Mouse (Mus musculus): Measurements from ENCODE around the gene Gtpbp2. TPM values are rescaled to one million over a fixed set of nuclear protein-coding genes. Genes with fewer than 3 reads are reported as not detected.

Gtpbp2 gene
- total RNA-seq (2015) (29.3 and 30.2 TPM in 2 replicates), total RNA-seq (2017) (47.9 and 49.6 TPM in 2 replicates)

GRCm38 (mm10) chr17:46160686-46161085 lies at the start of gene Gtpbp2:
Gtpbp2 (plus strand) TSS chr17:46161032.
- peak; percentile 88 for ATAC-seq (ENCODE audit: poor library complexity, severe bottlenecking)

GRCm38 (mm10) chr17:46115489-46115888 lies 45.3 kb upstream of the Gtpbp2 start:
- ATAC-seq (ENCODE audit: poor library complexity, severe bottlenecking), result no peak

DNA sequence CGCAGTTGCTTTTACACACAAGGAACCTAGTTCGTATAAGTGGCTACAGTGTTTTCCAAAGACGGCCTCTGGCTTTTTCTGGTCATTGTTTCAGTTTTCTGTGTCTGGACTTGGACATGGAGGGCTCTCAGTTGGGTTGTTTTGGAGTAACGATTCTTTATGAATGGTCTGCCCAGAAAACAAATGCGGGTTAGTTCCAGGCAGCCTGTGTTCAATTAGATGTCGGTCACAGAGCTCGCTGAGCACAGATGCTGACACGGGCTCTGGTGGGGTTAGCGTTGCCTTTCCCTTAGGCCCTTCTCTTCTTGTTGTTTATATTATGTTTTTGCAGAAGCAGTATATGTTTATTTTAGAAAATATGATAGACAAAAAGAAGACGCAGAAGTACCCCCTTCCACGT lies 44.7 kb upstream of the Gtpbp2 start:
- ATAC-seq (ENCODE audit: poor library complexity, severe bottlenecking), result no peak

- no peak for ATAC-seq (ENCODE audit: poor library complexity, severe bottlenecking)
Measured at GRCm38 (mm10) chr17:46116881-46117280, 44.0 kb upstream of the Gtpbp2 start.

DNA sequence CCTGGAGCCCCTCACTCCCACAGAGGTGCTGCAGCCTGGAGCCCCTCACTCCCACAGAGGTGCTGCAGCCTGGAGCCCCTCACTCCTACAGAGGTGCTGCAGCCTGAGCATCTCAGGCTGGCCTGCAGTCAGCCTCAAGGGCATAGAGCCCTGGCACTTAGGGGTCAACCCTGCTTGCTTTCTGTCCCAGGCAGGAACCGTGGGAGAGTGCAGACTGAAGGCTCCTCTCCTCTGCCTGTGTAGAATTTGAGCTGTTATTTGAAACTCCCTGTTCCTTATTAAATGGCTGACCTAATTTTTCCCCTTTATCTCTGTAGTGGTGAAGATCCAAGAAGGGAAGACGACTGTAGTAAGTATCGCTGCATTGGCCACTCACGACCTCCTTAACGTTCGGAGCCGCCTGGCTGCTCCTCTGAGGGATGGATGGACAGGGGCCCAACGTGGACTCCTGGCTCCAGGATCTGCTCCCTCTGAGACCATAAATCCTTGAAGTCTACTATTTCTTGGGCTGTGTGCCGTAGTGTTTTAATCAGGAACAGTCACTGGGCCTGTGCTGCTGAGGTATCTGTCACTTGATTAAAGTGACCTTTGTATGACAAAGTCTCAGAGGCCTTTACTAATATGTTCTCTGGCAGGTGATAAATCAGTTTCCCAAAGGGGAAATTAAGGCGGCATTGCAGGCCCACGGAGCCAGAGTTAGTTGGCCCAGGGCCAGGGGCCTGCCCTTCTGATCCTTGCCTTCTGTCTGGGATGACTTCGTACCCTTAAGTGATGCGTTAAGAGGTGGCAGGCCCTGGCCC lies 43.0 kb upstream of the Gtpbp2 start:
- no peak for ATAC-seq (ENCODE audit: poor library complexity, severe bottlenecking)

DNA sequence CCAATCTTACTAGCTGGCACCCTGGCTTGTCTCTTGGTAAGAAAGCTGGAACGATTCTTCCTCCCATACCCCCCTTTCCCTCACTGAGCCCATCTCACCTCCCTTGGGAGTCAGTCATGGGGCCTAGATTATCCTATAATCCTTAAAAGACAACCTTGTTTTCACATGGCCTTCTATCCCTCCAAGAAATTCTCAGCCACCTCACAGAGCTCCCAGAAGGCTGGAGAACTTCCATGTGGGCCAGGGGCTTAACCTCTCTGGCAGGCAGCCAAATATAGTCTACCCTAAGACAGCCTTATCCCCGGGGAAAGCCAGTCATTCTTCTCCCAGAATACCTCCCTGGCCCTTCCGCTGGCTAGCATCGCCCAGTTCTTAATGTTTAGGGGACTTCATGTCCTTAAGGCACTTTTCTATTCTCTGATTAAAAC lies 42.4 kb upstream of the Gtpbp2 start:
- ATAC-seq (ENCODE audit: poor library complexity, severe bottlenecking), result no peak

DNA sequence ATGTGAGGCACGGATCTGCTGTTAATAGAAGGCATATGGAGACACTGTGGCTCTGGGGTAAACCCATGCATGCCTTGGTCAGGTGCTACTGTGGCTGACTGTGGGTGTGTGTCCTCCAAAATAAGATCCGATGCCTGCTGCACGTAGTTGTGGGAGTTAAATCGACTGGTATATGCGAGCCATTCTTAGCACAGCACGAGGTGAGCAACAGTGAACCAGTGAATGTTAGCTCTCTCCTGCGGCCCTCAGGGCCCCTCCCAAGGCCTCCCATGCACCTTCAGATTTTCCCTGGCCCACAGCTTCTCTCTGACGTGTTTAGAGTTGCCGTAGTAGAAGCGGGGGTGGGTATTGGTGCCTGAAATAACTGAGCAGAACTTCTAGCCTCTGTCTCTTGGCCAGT lies 41.2 kb upstream of the Gtpbp2 start:
- ATAC-seq (ENCODE audit: poor library complexity, severe bottlenecking), result no peak

DNA sequence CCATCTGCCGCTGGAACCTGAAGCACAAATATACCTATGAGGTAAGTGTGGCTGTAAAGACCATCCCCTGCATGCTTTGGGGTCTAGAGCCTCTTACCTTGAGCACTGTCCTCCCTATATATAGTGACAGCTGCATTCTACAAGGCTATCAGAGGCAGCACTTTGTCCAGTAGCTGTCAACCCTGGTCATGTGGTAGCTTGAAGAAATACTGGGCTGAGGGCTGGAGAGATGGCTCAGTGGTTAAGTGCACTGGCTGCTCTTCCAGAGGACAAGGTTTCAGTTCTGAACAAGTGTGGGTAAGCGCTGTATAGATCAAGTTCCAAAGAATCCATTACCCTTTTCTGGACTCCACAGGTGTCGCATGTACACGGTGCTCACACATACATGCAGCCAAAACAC lies 38.0 kb upstream of the Gtpbp2 start:
- ATAC-seq (ENCODE audit: poor library complexity, severe bottlenecking), result no peak

- no peak for ATAC-seq (ENCODE audit: poor library complexity, severe bottlenecking)
Measured at GRCm38 (mm10) chr17:46123285-46123684, 37.5 kb upstream of the Gtpbp2 start.

- no peak for ATAC-seq (ENCODE audit: poor library complexity, severe bottlenecking)
Measured at GRCm38 (mm10) chr17:46123953-46124700, 36.7 kb upstream of the Gtpbp2 start.

- no peak for ATAC-seq (ENCODE audit: poor library complexity, severe bottlenecking)
Measured at GRCm38 (mm10) chr17:46126608-46127007, 34.2 kb upstream of the Gtpbp2 start.

- no peak for ATAC-seq (ENCODE audit: poor library complexity, severe bottlenecking)
Measured at GRCm38 (mm10) chr17:46127814-46128493, 32.9 kb upstream of the Gtpbp2 start.

- no peak for ATAC-seq (ENCODE audit: poor library complexity, severe bottlenecking)
Measured at GRCm38 (mm10) chr17:46129741-46130498, 30.9 kb upstream of the Gtpbp2 start.

DNA sequence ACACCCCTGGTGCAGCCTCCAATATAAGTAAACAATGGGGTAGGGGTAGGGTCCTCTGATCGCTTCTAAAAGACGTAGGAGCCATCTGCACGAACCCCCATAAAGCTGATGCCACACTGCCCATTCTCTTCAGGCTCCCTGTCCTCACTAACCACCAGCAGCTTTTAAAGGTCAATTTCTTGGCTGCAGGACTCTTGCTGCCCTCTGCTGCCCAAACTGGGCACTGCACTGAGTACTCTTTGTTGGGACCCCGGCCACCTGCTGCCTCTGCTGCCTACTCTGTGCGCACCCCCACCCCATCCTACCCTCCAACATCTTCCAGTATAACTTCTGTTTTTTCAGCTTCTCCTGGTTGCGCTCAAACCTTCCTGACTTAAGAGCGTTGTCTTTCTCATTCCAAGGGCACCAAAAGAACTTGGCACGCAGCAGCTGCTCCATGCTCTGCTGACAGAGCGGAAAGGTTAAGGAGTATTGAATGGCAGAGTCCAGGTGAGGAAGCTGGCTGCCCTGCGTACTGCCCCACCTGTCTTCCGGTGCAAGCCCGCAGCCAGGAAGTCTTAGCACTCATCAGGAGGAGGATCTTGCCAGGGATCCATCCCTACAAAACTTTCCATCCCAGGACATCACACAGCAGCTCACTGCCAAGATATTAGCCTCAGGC lies 28.6 kb upstream of the Gtpbp2 start:
- peak; percentile 90 for ATAC-seq (ENCODE audit: poor library complexity, severe bottlenecking)

- no peak for ATAC-seq (ENCODE audit: poor library complexity, severe bottlenecking)
Measured at GRCm38 (mm10) chr17:46132862-46133261, 28.0 kb upstream of the Gtpbp2 start.

DNA sequence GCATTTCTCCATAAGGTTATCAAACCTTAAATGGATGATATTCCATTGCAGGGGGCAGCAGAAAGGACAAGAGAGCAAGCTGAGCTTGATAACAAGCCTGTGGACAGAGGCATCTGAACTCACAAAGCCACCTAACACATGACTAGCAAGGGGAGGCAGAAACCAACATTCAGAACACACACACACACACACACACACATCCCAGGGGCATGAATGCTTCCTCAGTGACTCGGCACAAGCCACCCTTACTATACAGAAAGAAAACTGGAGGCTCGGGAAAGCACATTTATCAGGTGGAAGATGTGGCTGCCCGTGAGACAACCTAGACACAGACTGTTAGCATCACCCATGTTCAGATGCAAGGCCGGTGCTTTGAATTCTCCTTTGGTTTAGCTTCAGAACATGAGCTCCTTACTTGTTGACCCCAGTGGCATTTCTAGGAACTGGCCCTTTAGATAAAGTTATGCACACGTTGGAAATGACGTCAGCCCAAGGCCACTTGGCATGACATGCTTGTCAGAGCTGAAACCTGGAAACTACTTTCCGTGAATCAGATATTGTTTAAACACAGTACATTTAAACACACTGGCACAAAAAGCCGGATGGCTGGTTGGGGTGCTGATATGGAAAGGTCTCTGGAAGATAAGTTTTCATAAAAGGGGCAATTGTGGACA lies 22.1 kb upstream of the Gtpbp2 start:
- no peak for ATAC-seq (ENCODE audit: poor library complexity, severe bottlenecking)

DNA sequence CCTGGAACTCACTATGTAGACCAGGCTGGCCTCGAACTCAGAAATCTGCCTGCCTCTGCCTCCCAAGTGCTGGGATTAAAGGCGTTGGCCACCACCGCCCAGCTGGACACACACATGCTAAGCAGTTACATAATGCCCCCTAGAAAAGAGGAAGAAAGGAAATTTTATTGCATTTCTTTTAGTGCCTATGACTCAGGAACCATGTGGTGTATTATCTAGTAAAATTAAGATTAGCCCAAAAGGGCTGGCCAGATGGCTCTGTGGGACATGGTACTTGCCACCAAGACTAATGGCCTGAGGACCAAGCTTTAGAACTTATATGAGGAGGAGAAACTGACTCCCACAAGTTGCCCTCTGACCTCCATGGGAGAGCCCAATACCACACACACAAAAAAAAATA lies 21.0 kb upstream of the Gtpbp2 start:
- ATAC-seq (ENCODE audit: poor library complexity, severe bottlenecking), result peak; percentile 57

- peak; percentile 85 for ATAC-seq (ENCODE audit: poor library complexity, severe bottlenecking)
Measured at GRCm38 (mm10) chr17:46143578-46144423, 17.0 kb upstream of the Gtpbp2 start, which contains the start of gene Rsph9. Rsph9 (minus strand) TSS chr17:46144216.

Data from megakaryocyte, adult 5-6 weeks (primary cell).